ENCODE assay signal across 8 mouse cellular contexts in the genomic region with DNA sequence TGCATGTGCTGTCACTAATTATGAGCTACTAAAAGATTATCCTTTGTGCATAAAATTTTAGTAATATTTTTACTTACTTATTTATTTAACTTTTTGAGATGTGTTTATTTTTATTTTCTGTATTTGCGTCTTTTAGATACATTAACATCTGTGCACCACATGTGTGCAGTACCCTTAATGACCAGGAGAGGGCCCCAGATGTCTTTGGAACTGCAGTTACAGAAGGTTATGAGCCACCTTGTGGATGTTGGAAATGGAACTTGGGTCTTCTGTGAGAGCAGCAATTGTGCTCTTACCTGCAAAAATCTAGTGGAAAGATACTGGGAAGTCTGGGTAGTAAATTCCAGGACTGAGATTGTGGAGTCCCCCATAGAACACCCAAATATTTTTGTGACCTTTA.
A peak's percentile ranks its signal among the peaks of the same experiment; 100 is the strongest.
DNase-seq lines count a peak whose midpoint lies in the region; ATAC-seq and TF ChIP-seq lines count a peak whose summit lies in the region.

No protein-coding gene starts in this region.

- peak; percentile 35 to 66 for DNase-seq in cerebellum, postnatal 14 days
- DNase-seq in cerebellum, adult 11-12 months: no peak
- DNase-seq in liver, adult 2 months (ENCODE audit: extremely low read depth, low read depth, low spot score): peak; percentile 45
- DNase-seq in c-Kit-positive CD71-negative TER-119-negative erythroid progenitor cells, embryonic 14.5 days (ENCODE audit: low read depth): peak; percentile 35
- peak; percentile 52 for DNase-seq in kidney, postnatal 14 days
- DNase-seq in retina, postnatal 1 day: peak; percentile 33

- 78% methylated on average over 1 of the region's 1 CpGs for WGBS in liver, adult 2 months
- WGBS in liver, embryonic 12.5 days (ENCODE audit: insufficient replicate concordance): 76% methylated on average over 1 of the region's 1 CpGs

- no peak for ATAC-seq in liver, embryonic 12.5 days
- ATAC-seq in monocyte, adult 5-6 weeks (replicated peaks; ENCODE audit: insufficient number of reproducible peaks, low FRiP score, low TSS enrichment, poor library complexity, severe bottlenecking): no peak

- no peaks in the 10 kb centered on the region for H3K79me2 ChIP-seq in liver, adult 2 months (ENCODE audit: control insufficient read depth, insufficient read depth, low read length)

- no peaks in the 10 kb centered on the region for H3K9me3 ChIP-seq in liver, embryonic 12.5 days (replicated peaks)

- no peak overlapping the region for H3K27ac ChIP-seq in liver, adult 2 months (replicated peaks; ENCODE audit: insufficient read depth, low read depth, low read length)
- no peak overlapping the region for H3K27ac ChIP-seq in liver, embryonic 12.5 days

- no peaks in the 10 kb centered on the region for H3K27me3 ChIP-seq in liver, adult 2 months (ENCODE audit: control insufficient read depth, insufficient read depth, low read length)
- no peaks in the 10 kb centered on the region for H3K27me3 ChIP-seq in liver, embryonic 12.5 days (replicated peaks)

- no peak overlapping the region for H3K4me3 ChIP-seq in liver, adult 2 months (ENCODE audit: insufficient read depth, low read depth, low read length)
- no peak overlapping the region for H3K4me3 ChIP-seq in liver, embryonic 12.5 days

- TF ChIP-seq CTCF in liver, adult 2 months (IDR thresholded peaks at IDR 0.05; ENCODE audit: low read depth, low read length): peak; percentile 57

- no peaks in the 10 kb centered on the region for H3K4me1 ChIP-seq in liver, adult 2 months (ENCODE audit: control insufficient read depth, insufficient read depth, low read length)
- H3K4me1 ChIP-seq in liver, embryonic 12.5 days: no peaks in the 10 kb centered on the region

- no peak overlapping the region for H3K9ac ChIP-seq in liver, adult 2 months (ENCODE audit: low read depth, low read length)
- H3K9ac ChIP-seq in liver, embryonic 12.5 days: no peak overlapping the region

- no peak overlapping the region for H3K4me2 ChIP-seq in liver, embryonic 12.5 days

- H3K36me3 ChIP-seq in liver, adult 2 months (ENCODE audit: control insufficient read depth, insufficient read depth, low read length): no peaks in the 10 kb centered on the region
- no peaks in the 10 kb centered on the region for H3K36me3 ChIP-seq in liver, embryonic 12.5 days

- TF ChIP-seq POLR2A in liver, adult 2 months (IDR thresholded peaks at IDR 0.05; ENCODE audit: extremely low read depth, insufficient read depth, low read length): no peak
